Mouse (Mus musculus) liver, postnatal 0 days (tissue): ENCODE measurements around the gene Pvrig. TPM values are rescaled to one million over a fixed set of nuclear protein-coding genes. Genes with fewer than 3 reads are reported as not detected.
"Not testable (repeated sequence)": the region's sequence is repeated elsewhere in the genome, so short reads cannot be mapped to it uniquely, and the experiment has no call there.

Experiments used
- ATAC-seq: fragments of 200-750 bp; cut with Nextera tagmentation; 2 replicates; pipeline ENCODE4 v1.8.0; 2017; ENCODE audit warnings: mild to moderate bottlenecking, moderate library complexity
- DNase-seq: peaks from one replicate; pipeline ENCODE4 v3.0.0-alpha.2; 2016
- H3K27ac ChIP-seq: fragments of 300-500 bp; sonication (generic); 2 replicates; pipeline ENCODE4 v1.5.1; 2014; ENCODE audit warnings: antibody characterized with exemption, moderate library complexity, mild to moderate bottlenecking, low read depth
- H3K27me3 ChIP-seq: fragments of 300-500 bp; sonication (generic); 2 replicates; pipeline ENCODE4 v1.6.1; 2014; ENCODE audit warnings: low read length, control low read depth, mixed read lengths; ENCODE audit not compliant: insufficient read depth
- H3K36me3 ChIP-seq: fragments of 300-500 bp; sonication (generic); replicated peaks from 2 replicates; pipeline ENCODE4 v1.6.1; 2014; ENCODE audit warnings: mild to moderate bottlenecking, control low read depth, low read length, moderate library complexity, mixed read lengths; ENCODE audit not compliant: insufficient read depth
- H3K4me1 ChIP-seq: fragments of 300-500 bp; sonication (generic); 2 replicates; pipeline ENCODE4 v1.6.1; 2014; ENCODE audit warnings: antibody characterized with exemption, mild to moderate bottlenecking, control low read depth; ENCODE audit not compliant: insufficient read depth
- H3K4me2 ChIP-seq: fragments of 300-500 bp; sonication (generic); 2 replicates; pipeline ENCODE4 v1.6.1; 2014; ENCODE audit warnings: low read depth, mild to moderate bottlenecking, low read length, moderate library complexity, mixed read lengths
- H3K4me3 ChIP-seq: fragments of 300-500 bp; sonication (generic); 2 replicates; pipeline ENCODE4 v1.5.1; 2014; ENCODE audit warnings: low read depth, low read length
- H3K9ac ChIP-seq: fragments of 300-500 bp; sonication (generic); replicated peaks from 2 replicates; pipeline ENCODE4 v1.6.1; 2014; ENCODE audit warnings: mild to moderate bottlenecking, moderate library complexity
- H3K9me3 ChIP-seq: fragments of 300-500 bp; sonication (generic); 2 replicates; pipeline ENCODE4 v1.6.1; 2016; ENCODE audit warnings: mild to moderate bottlenecking, control low read depth, low read length, mixed read lengths
- CTCF ChIP-seq: sonication (generic); IDR thresholded peaks from 2 replicates; pipeline ENCODE4 v1.5.1; 2016; ENCODE audit warnings: antibody characterized with exemption, low read depth
- EP300 ChIP-seq: IDR thresholded peaks from 2 replicates; pipeline ENCODE4 v1.6.1; 2016; ENCODE audit warnings: antibody characterized with exemption, low read depth, mild to moderate bottlenecking
- WGBS: fragments of 180-500 bp; shearing (Covaris S2); extraction: QIAGEN DNeasy Blood & Tissue Kit; methylation state at CpG from one replicate; pipeline ENCODE4 v1.1.7; 2014; ENCODE audit not compliant: insufficient replicate concordance; 5-methylcytosine and 5-hydroxymethylcytosine counted together
- polyA plus RNA-seq: library from polyadenylated mRNA; unstranded; fragments of >200 nt; fragmentation: Nextera tagmentation; extraction: Ambion mirVana; gene quantifications from 2 replicates; pipeline ENCODE4 v1.2.1, GENCODE M21; 2015

Pvrig gene
- polyA plus RNA-seq, result 0.46 and 0.56 TPM in 2 replicates

DNA sequence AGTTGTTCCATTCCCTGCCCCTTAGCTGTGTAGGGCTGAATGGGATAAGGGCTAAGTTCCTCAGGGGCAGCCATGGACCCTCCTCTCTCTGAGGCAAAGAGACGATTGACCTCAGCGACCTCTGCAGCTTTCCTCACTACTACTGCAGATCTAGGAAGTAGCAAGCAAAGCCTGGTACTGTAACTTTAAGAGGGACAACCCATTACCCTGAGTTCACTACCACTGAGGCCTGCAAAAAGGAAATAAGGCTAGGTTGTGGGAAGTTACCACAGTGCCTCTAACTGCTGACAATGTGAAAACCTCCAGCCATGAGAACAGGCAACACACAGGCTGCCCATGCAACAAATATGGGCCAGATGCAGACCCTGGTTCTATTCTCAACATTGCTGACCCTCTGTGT is at the start of gene Pvrig:
Gene Pvrig (plus strand): TSS at position 301 of the 400 bp plus-strand sequence.
- no peak within 1 kb of the TSS for H3K4me3 ChIP-seq
- H3K36me3 ChIP-seq, result no peaks in the 10 kb centered on the region
- 0 out of 2 replicates have a peak within 1 kb of the TSS, but pooled peaks have one; percentile 0 for H3K4me2 ChIP-seq
- no peak within 1 kb of the TSS for H3K9ac ChIP-seq
- no peaks in the 10 kb centered on the region for H3K4me1 ChIP-seq
- H3K27me3 ChIP-seq, result no peaks in the 10 kb centered on the region
- WGBS, result 72% methylated on average over 2 of the region's 2 CpGs
- H3K27ac ChIP-seq, result no peak within 1 kb of the TSS
- ATAC-seq (no peak), DNase-seq (no peak)
- no peaks in the 10 kb centered on the region for H3K9me3 ChIP-seq
- TF ChIP-seq EP300 (no peak), CTCF (no peak)

DNA sequence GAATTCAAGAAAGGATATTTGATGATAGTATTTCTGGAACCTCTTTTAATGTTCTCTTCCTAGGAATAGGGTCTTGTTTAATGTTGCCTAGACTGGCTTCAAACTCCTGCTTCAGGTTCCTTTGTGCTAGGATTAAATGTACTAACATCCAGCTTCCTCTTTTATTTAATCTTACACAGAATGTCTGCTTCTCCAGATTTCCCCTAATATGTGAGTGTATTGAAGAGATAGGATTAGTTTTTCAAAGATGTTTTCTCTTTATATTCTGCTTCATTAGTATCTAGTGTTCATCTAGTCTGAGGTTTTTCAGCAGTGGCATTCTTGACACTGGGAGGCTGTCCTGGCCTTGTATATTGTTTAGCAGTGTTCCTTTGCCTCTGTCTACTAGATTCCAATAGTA is 47.6 kb upstream of the Pvrig start:
- no peak overlapping the region for H3K4me3 ChIP-seq
- no peaks in the 10 kb centered on the region for H3K4me1 ChIP-seq
- TF ChIP-seq EP300 (no peak), CTCF (no peak)
- ATAC-seq, result no peak
- H3K9me3 ChIP-seq, result no peaks in the 10 kb centered on the region
- no peaks in the 10 kb centered on the region for H3K36me3 ChIP-seq
- no peak overlapping the region for H3K27ac ChIP-seq
- H3K27me3 ChIP-seq, result no peaks in the 10 kb centered on the region
- H3K9ac ChIP-seq, result no peak overlapping the region
- no peak overlapping the region for H3K4me2 ChIP-seq
- no peak for DNase-seq

GRCm38 (mm10) chr5:138299613-138300012 is 42.1 kb upstream of the Pvrig start:
- H3K36me3 ChIP-seq, result no peaks in the 10 kb centered on the region
- DNase-seq (no peak), ATAC-seq (no peak)
- no peak overlapping the region for H3K27ac ChIP-seq
- 75% methylated on average over 2 of the region's 2 CpGs for WGBS
- no peaks in the 10 kb centered on the region for H3K9me3 ChIP-seq
- no peaks in the 10 kb centered on the region for H3K4me1 ChIP-seq
- H3K27me3 ChIP-seq, result no peaks in the 10 kb centered on the region
- H3K4me2 ChIP-seq, result no peak overlapping the region
- no peak overlapping the region for H3K4me3 ChIP-seq
- no peak overlapping the region for H3K9ac ChIP-seq
- TF ChIP-seq CTCF (no peak), EP300 (no peak)

DNA sequence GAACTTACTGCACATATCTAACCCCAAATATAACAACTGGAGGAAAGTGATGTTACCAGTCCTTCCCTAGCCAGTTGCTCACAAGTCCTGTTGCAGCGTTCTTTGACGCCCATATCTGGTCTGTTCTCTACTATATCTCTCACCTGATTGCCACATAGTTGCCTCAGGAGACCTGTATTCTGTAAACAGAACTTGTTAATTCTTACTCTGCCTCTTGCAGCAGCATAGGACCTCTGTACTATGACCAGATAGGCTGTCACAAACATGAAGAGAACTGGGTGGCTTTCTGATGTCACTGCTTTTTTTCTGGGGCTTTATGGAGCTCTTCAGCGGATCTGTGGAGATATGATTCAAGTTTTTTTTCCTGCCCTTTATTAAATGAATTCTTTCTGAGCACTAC is 29.0 kb upstream of the Pvrig start:
- Histone ChIP-seq H3K4me1 (no peaks in the 10 kb centered on the region), H3K27me3 (no peaks in the 10 kb centered on the region), H3K9ac (no peak overlapping the region), H3K9me3 (no peaks in the 10 kb centered on the region), H3K4me3 (no peak overlapping the region), H3K36me3 (no peaks in the 10 kb centered on the region), H3K4me2 (no peak overlapping the region), H3K27ac (no peak overlapping the region)
- ATAC-seq (peak; percentile 74), DNase-seq (no peak)
- WGBS, result 65% methylated on average over 3 of the region's 3 CpGs
- TF ChIP-seq EP300 (no peak), CTCF (no peak)

GRCm38 (mm10) chr5:138343216-138343615 is 1.5 kb downstream of the Pvrig start:
- WGBS, result 71% methylated on average over 3 of the region's 3 CpGs
- H3K4me2 ChIP-seq, result no peak overlapping the region

DNA sequence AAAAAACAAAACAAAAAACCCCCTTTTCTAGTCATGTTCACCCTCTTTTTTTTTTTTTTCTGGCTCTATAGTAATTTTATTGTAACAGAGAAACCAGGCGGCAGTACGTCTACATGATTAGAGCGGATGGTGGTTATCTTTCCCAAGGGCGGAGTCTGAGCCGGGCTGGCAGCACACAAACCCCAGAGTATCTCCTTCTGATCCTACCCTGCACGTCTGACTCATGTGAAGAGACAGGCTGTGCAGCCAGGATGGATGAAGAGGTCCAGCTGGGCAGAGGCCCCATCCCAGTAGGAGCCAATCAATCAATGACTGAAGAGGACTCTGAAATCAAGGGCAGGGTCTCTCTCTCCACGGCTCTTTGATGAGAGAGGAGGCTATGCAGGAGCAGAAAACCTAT is 21.4 kb downstream of the Pvrig start:
- 71% methylated on average over 6 of the region's 7 CpGs for WGBS
- not testable (repeated sequence) for H3K9me3 ChIP-seq, H3K36me3 ChIP-seq

More at GRCm38 (mm10) chr5:138343216-138343615, 1.5 kb downstream of the Pvrig start:
- TF ChIP-seq CTCF (no peak), EP300 (no peak)
- no peak overlapping the region for H3K4me3 ChIP-seq
- no peaks in the 10 kb centered on the region for H3K27me3 ChIP-seq
- ATAC-seq (no peak), DNase-seq (no peak)
- H3K27ac ChIP-seq, result no peak overlapping the region
- H3K36me3 ChIP-seq, result no peaks in the 10 kb centered on the region
- no peak overlapping the region for H3K9ac ChIP-seq
- H3K9me3 ChIP-seq, result no peaks in the 10 kb centered on the region
- H3K4me1 ChIP-seq, result no peaks in the 10 kb centered on the region

GRCm38 (mm10) chr5:138365347-138365746 is 23.6 kb downstream of the Pvrig start:
- WGBS, result 81% methylated on average over 10 of the region's 10 CpGs
- not testable (repeated sequence) for H3K27ac ChIP-seq, H3K36me3 ChIP-seq, DNase-seq, H3K9me3 ChIP-seq, ATAC-seq, H3K4me3 ChIP-seq, H3K4me1 ChIP-seq, H3K27me3 ChIP-seq, H3K4me2 ChIP-seq, H3K9ac ChIP-seq

More for the DNA sequence above, 21.4 kb downstream of the Pvrig start:
- H3K27me3 ChIP-seq, ATAC-seq, H3K4me2 ChIP-seq, H3K4me3 ChIP-seq, H3K27ac ChIP-seq, DNase-seq, H3K4me1 ChIP-seq, H3K9ac ChIP-seq: not testable (repeated sequence)

Other genes with a start within 250 kb of the Pvrig start
- gene Zscan21, start 225.1 kb upstream of the Pvrig start, polyA plus RNA-seq, result 10.3 and 12.3 TPM in 2 replicates
- 3.8 and 6.5 TPM in 2 replicates for gene Zfp113, start 186.2 kb upstream of the Pvrig start, polyA plus RNA-seq
- gene Cops6, start 180.9 kb upstream of the Pvrig start, polyA plus RNA-seq, result 197 and 222 TPM in 2 replicates
- gene Ap4m1, start 170.0 kb upstream of the Pvrig start, polyA plus RNA-seq, result 3.0 and 3.8 TPM in 2 replicates
- gene Mcm7, start 169.5 kb upstream of the Pvrig start, polyA plus RNA-seq, result 74.7 and 83.3 TPM in 2 replicates
- 17.3 and 20.6 TPM in 2 replicates for gene Taf6, start 154.5 kb upstream of the Pvrig start, polyA plus RNA-seq
- gene Cnpy4, start 154.5 kb upstream of the Pvrig start, polyA plus RNA-seq, result 6.7 and 7.5 TPM in 2 replicates
- gene Mblac1, start 147.6 kb upstream of the Pvrig start, polyA plus RNA-seq, result 2.9 and 3.2 TPM in 2 replicates
- 0.53 and 0.58 TPM in 2 replicates for gene Nxpe5, start 116.1 kb upstream of the Pvrig start, polyA plus RNA-seq
- 47.5 and 47.8 TPM in 2 replicates for gene Lamtor4, start 86.5 kb upstream of the Pvrig start, polyA plus RNA-seq
- 2.3 and 2.4 TPM in 2 replicates for gene BC037034, start 77.9 kb upstream of the Pvrig start, polyA plus RNA-seq
- gene Gal3st4, start 69.1 kb upstream of the Pvrig start, polyA plus RNA-seq, result 0.12 TPM in 1 of 2 replicates, not detected in the other
- not detected in 2 replicates for gene Gm43720, start 62.0 kb upstream of the Pvrig start, polyA plus RNA-seq
- 0.21 and 0.44 TPM in 2 replicates for gene Gpc2, start 62.0 kb upstream of the Pvrig start, polyA plus RNA-seq
- 0.41 and 0.44 TPM in 2 replicates for gene Stag3, start 61.7 kb upstream of the Pvrig start, polyA plus RNA-seq
- gene Zfp157, start 99.5 kb downstream of the Pvrig start, polyA plus RNA-seq, result 4.1 and 4.3 TPM in 2 replicates
- not detected in 2 replicates for gene 1700123K08Rik, start 222.8 kb downstream of the Pvrig start, polyA plus RNA-seq